Mouse (Mus musculus) lung, embryonic 16.5 days (tissue): ENCODE results near the gene Grik4. TPM values are rescaled to one million over a fixed set of nuclear protein-coding genes. Genes with fewer than 3 reads are reported as not detected.

Experiments
- ATAC-seq: fragments of 200-750 bp; cut with Nextera tagmentation; 2 replicates; pipeline ENCODE4 v1.8.0; 2017; ENCODE audit warnings: low read depth, mild to moderate bottlenecking, moderate library complexity
- H3K27ac ChIP-seq: fragments of 300-500 bp; sonication (generic); 2 replicates; pipeline ENCODE4 v1.5.1; 2014; ENCODE audit warnings: mild to moderate bottlenecking, control low read depth, low read length
- H3K27me3 ChIP-seq: fragments of 300-500 bp; sonication (generic); 2 replicates; pipeline ENCODE4 v1.6.1; 2014; ENCODE audit warnings: low read depth, low read length, mixed read lengths; ENCODE audit not compliant: control insufficient read depth, insufficient read depth
- H3K36me3 ChIP-seq: fragments of 300-500 bp; sonication (generic); 2 replicates; pipeline ENCODE4 v1.6.1; 2014; ENCODE audit warnings: low read length; ENCODE audit not compliant: control insufficient read depth, insufficient read depth
- H3K4me1 ChIP-seq: fragments of 300-500 bp; sonication (generic); replicated peaks from 2 replicates; pipeline ENCODE4 v1.6.1; 2014; ENCODE audit warnings: low read length, mixed read lengths; ENCODE audit not compliant: control insufficient read depth, insufficient read depth
- H3K4me2 ChIP-seq: fragments of 300-500 bp; sonication (generic); 2 replicates; pipeline ENCODE4 v1.6.1; 2014; ENCODE audit warnings: low read depth, low read length, control low read depth
- H3K4me3 ChIP-seq: fragments of 300-500 bp; sonication (generic); 2 replicates; pipeline ENCODE4 v1.5.1; 2014; ENCODE audit warnings: mild to moderate bottlenecking, low read length, control low read depth
- H3K9ac ChIP-seq: fragments of 300-500 bp; sonication (generic); 2 replicates; pipeline ENCODE4 v1.6.1; 2014; ENCODE audit warnings: low read length, control low read depth
- H3K9me3 ChIP-seq: fragments of 300-500 bp; sonication (generic); 2 replicates; pipeline ENCODE4 v1.6.1; 2016; ENCODE audit warnings: low read length; ENCODE audit not compliant: control insufficient read depth
- WGBS: fragments of 180-500 bp; shearing (Covaris S2); extraction: QIAGEN DNeasy Blood & Tissue Kit; methylation state at CpG from one replicate; pipeline ENCODE4 v1.1.7; 2014; 5-methylcytosine and 5-hydroxymethylcytosine counted together
- polyA plus RNA-seq: library from polyadenylated mRNA; unstranded; fragments of >200 nt; fragmentation: Nextera tagmentation; extraction: Ambion mirVana; gene quantifications from 2 replicates; pipeline ENCODE4 v1.2.1, GENCODE M21; 2015

Grik4 gene
- polyA plus RNA-seq, 1 experiment from 2014 or later: 2.3 TPM

GRCm38 (mm10) chr9:42858998-42859690 is 85.1 kb downstream of the Grik4 start:
- Histone ChIP-seq H3K27me3 (no peaks in the 10 kb centered on the region), H3K27ac (no peak overlapping the region), H3K9ac (no peak overlapping the region), H3K4me1 (peaks cover 28% of the 10 kb centered on the region), H3K9me3 (no peaks in the 10 kb centered on the region), H3K4me3 (no peak overlapping the region), H3K36me3 (no peaks in the 10 kb centered on the region), H3K4me2 (no peak overlapping the region)
- 55% methylated on average over 4 of the region's 4 CpGs for WGBS
- peak; percentile 53 for ATAC-seq

GRCm38 (mm10) chr9:42858576-42858975 is 85.7 kb downstream of the Grik4 start:
- Histone ChIP-seq H3K4me3 (no peak overlapping the region), H3K36me3 (no peaks in the 10 kb centered on the region), H3K27me3 (no peaks in the 10 kb centered on the region), H3K4me2 (no peak overlapping the region), H3K27ac (no peak overlapping the region), H3K9ac (no peak overlapping the region), H3K9me3 (no peaks in the 10 kb centered on the region), H3K4me1 (peaks cover 28% of the 10 kb centered on the region)
- 51% methylated on average over 3 of the region's 3 CpGs for WGBS
- ATAC-seq: no peak

- no peak overlapping the region for H3K4me2 ChIP-seq
- no peaks in the 10 kb centered on the region for H3K36me3 ChIP-seq
- no peak overlapping the region for H3K4me3 ChIP-seq
- ATAC-seq: no peak
- H3K27ac ChIP-seq: no peak overlapping the region
- no peaks in the 10 kb centered on the region for H3K9me3 ChIP-seq
- H3K9ac ChIP-seq: no peak overlapping the region
- 76% methylated on average over 3 of the region's 3 CpGs for WGBS
- H3K4me1 ChIP-seq: peaks cover 26% of the 10 kb centered on the region
- H3K27me3 ChIP-seq: no peaks in the 10 kb centered on the region
Observed at GRCm38 (mm10) chr9:42857756-42858155, 86.5 kb downstream of the Grik4 start.

- no peak overlapping the region for H3K4me2 ChIP-seq
- H3K4me1 ChIP-seq: peaks cover 8% of the 10 kb centered on the region; the same call in 1 of the 2 replicates
- H3K9ac ChIP-seq: no peak overlapping the region
- ATAC-seq: peak; percentile 74; the same call in 1 of the 2 replicates
- no peaks in the 10 kb centered on the region for H3K27me3 ChIP-seq
- WGBS: 57% methylated on average over 3 of the region's 3 CpGs
- no peak overlapping the region for H3K4me3 ChIP-seq
- H3K27ac ChIP-seq: no peak overlapping the region
- no peaks in the 10 kb centered on the region for H3K36me3 ChIP-seq
- H3K9me3 ChIP-seq: no peaks in the 10 kb centered on the region
Observed at GRCm38 (mm10) chr9:42853077-42853476, 91.2 kb downstream of the Grik4 start.

- no peak overlapping the region for H3K27ac ChIP-seq
- no peaks in the 10 kb centered on the region for H3K9me3 ChIP-seq
- no peaks in the 10 kb centered on the region for H3K27me3 ChIP-seq
- H3K4me3 ChIP-seq: no peak overlapping the region
- no peak for ATAC-seq
- H3K9ac ChIP-seq: no peak overlapping the region
- H3K4me1 ChIP-seq: peaks cover 8% of the 10 kb centered on the region; the same call in 1 of the 2 replicates
- WGBS: 53% methylated on average over 6 of the region's 6 CpGs
- H3K36me3 ChIP-seq: no peaks in the 10 kb centered on the region
- H3K4me2 ChIP-seq: no peak overlapping the region
Observed at GRCm38 (mm10) chr9:42850063-42850462, 94.2 kb downstream of the Grik4 start.

- ATAC-seq: no peak
- Histone ChIP-seq H3K27me3 (no peaks in the 10 kb centered on the region), H3K4me2 (no peak overlapping the region), H3K9me3 (no peaks in the 10 kb centered on the region), H3K9ac (no peak overlapping the region), H3K27ac (no peak overlapping the region), H3K36me3 (no peaks in the 10 kb centered on the region), H3K4me3 (no peak overlapping the region), H3K4me1 (peaks cover 8% of the 10 kb centered on the region; the same call in 1 of the 2 replicates)
- WGBS: 21% methylated on average over 8 of the region's 9 CpGs
Observed at GRCm38 (mm10) chr9:42848061-42848460, 96.2 kb downstream of the Grik4 start.

GRCm38 (mm10) chr9:42846676-42847425 is 97.4 kb downstream of the Grik4 start:
- Histone ChIP-seq H3K36me3 (no peaks in the 10 kb centered on the region), H3K27me3 (no peaks in the 10 kb centered on the region), H3K9ac (no peak overlapping the region), H3K9me3 (no peaks in the 10 kb centered on the region), H3K4me2 (no peak overlapping the region), H3K4me1 (peaks cover 8% of the 10 kb centered on the region; the same call in 1 of the 2 replicates), H3K4me3 (no peak overlapping the region), H3K27ac (no peak overlapping the region)
- ATAC-seq: no peak
- 76% methylated on average over 10 of the region's 10 CpGs for WGBS

GRCm38 (mm10) chr9:42846139-42846538 is 98.2 kb downstream of the Grik4 start:
- WGBS: 52% methylated on average over 4 of the region's 4 CpGs
- H3K4me1 ChIP-seq: peaks cover 8% of the 10 kb centered on the region; the same call in 1 of the 2 replicates
- H3K9ac ChIP-seq: no peak overlapping the region
- H3K36me3 ChIP-seq: no peaks in the 10 kb centered on the region
- H3K4me3 ChIP-seq: no peak overlapping the region
- ATAC-seq: no peak
- H3K9me3 ChIP-seq: no peaks in the 10 kb centered on the region
- no peak overlapping the region for H3K27ac ChIP-seq
- H3K27me3 ChIP-seq: no peaks in the 10 kb centered on the region
- H3K4me2 ChIP-seq: no peak overlapping the region

- no peak overlapping the region for H3K27ac ChIP-seq
- no peaks in the 10 kb centered on the region for H3K36me3 ChIP-seq
Observed at GRCm38 (mm10) chr9:42844301-42844700, 100.0 kb downstream of the Grik4 start.

More at GRCm38 (mm10) chr9:42844301-42844700, 100.0 kb downstream of the Grik4 start:
- H3K9me3 ChIP-seq: no peaks in the 10 kb centered on the region
- no peaks in the 10 kb centered on the region for H3K27me3 ChIP-seq
- no peak overlapping the region for H3K4me2 ChIP-seq
- H3K4me1 ChIP-seq: peaks cover 8% of the 10 kb centered on the region; the same call in 1 of the 2 replicates
- no peak overlapping the region for H3K9ac ChIP-seq
- WGBS: 82% methylated on average over 5 of the region's 5 CpGs
- H3K4me3 ChIP-seq: no peak overlapping the region
- ATAC-seq: no peak
